Mouse (Mus musculus) ZHBTc4 (cell line): ENCODE results near the gene Fut4.
"Not testable (repeated sequence)": the region's sequence is repeated elsewhere in the genome, so short reads cannot be mapped to it uniquely, and the experiment has no call there.

Experiments
- DNase-seq: peaks from one replicate; pipeline ENCODE4 v3.0.0-alpha.2; 2011; ENCODE audit warnings: low read depth, low spot score

Fut4 gene

DNA sequence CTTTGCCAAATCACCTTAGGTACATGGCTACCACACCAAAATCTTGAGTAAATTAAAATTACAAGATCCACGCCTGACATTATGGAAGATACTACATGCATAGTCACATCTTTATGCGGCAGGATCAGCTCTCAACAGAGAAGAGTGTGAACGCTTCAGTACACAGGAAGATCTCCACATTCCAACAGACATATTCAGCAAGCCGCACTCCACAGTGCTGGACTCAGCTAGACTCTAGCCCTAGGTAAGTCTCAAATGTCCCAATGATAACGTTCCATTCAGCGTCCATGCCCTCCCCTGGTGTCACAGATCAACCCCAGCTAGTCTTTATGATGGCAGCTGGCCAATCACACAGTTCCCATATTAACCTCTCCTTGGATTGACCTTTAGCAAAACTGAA is 26.2 kb downstream of the Fut4 start:
- no peak for DNase-seq

DNA sequence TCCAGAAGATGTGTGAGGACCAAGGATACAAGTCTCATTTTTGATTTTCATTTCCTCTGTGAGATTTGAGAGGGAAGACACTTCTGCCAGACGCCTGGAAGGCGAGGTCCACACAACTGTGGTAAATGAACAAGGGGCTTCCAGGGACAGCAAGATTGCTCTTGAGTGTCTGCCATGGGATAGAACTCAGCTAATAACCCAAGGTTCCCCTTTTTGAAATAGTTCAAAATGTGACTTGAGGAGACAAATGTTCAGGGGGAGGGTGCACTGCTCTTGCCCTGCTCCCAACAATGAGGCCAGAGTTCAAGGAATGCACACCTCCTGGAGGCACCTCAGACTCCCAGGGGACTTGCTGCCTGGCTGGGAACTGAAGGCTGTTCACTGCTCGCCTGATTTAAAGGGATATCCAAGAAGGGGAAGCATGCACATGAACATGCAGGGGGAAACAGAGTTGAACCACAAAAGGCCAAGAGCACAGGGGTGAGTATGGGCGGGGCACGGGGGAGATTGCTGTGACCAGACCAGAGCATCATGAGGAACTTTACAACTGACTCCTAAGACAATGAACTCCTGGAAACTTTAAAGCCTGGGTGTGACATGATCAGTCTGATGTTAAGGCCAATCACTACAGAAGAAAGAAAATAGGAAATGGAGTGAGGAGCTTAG is 27.3 kb downstream of the Fut4 start:
- peak; percentile 41 for DNase-seq

GRCm38 (mm10) chr9:14721610-14722009 is 30.6 kb downstream of the Fut4 start:
- no peak for DNase-seq

DNA sequence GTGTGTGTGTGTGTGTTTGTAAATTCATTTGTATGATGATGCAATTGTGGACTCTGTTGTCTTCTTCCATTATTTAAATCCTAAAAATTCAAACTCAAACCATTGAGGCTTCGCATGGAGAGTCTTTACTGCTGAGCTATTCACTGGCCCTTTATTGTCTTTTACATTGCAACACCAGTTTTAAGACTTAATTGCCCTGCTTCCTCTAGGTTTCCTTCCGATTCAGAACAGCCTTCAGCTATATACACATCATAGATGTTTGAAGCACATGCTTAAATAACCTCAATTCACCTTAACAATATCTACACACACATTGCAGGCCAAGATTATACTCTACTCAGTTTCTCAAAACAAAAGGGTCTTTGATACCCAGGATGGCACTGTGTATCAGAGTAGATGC is 31.8 kb downstream of the Fut4 start:
- no peak for DNase-seq

- no peak for DNase-seq
Measured at GRCm38 (mm10) chr9:14718332-14718691, 33.9 kb downstream of the Fut4 start.

DNA sequence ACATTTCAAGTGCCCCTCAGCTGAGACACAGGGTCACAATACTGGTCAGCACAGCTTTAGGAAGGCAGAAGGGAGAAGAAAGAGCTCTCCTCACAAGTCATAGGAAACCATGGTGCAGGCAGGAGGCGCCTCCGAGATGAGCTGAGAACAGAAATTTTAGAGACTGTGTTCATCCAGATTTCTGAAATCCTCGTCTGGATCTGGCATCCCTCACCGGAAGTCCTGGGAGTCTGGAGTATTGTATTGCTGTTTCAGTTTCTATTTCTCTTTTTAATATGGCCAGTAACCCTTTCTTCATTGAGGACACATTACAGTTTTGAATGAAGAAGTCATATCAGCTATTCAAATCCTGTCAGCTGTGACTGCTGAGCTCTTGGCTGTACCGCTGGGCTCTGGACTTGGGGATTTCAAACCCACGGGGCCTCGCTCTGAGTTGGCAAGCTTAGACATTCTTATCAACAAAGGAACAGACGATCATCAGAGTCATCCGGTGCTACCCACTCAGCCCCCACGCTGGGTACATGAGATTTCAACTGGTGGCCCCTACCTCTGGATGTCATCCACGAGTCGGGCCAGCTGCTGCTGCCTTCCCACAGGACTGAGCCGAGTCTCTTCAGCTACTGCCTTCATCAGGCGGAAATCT is 34.4 kb downstream of the Fut4 start:
- DNase-seq = no peak

DNA sequence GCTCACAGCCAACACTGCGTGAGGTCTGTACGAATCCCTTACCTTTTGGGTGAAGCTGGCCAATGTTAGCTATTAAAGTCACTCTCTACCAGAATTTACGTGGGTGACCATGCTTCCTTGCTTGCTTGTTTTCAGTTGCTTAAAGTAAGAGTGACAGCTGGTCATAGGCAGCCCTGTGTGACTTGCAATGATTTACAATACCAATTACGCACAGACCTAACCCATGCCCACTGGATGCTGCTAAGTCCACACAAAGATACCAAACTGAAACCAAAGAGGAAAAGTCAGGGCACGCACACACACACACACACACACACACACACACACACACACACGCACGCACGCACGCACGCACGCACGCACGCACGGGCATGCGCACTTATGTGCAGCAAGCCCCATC is 36.9 kb downstream of the Fut4 start:
- DNase-seq = no peak

- no peak for DNase-seq
Measured at GRCm38 (mm10) chr9:14710910-14711309, 41.3 kb downstream of the Fut4 start.

DNA sequence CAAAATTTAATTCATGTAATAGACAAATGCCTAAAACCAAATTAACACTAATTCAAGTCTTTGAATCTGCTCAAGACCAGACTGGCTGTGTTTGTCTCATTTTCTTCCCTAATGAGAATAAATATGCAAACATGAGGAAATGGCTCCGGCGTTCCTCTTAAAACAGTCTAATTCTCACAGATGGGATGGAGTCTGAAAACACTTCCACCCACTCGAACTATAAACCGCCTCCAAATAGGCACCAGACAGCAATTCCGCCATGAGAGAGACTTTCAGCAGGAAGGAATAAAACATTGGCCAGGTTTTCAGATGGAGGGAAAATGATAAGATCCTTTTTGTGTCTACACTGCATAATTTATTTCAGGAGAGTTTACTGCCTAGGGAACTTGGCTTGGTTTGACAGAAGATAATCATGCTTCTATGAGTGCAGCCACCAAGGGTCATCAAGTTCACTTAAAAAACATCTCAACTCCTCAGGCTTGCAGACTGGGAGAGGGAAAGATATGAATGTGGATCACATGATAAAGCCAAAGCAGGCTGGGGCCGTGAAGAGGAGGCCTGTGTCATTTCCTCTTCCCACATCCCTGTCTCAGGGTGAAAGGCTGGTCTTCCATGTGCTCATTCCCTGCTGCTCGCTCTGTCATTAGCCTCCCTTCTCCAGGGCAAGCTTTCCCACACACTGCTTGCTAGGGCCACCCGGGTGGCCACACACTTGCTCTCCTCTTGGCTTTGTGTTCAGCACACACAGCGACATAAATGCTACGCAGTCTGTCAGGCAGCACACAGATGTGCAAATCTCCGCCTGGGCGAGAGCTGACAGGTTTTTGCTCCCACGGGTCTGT is 46.7 kb downstream of the Fut4 start:
- DNase-seq = no peak

GRCm38 (mm10) chr9:14700795-14701194 is 51.4 kb downstream of the Fut4 start:
- DNase-seq = not testable (repeated sequence)

DNA sequence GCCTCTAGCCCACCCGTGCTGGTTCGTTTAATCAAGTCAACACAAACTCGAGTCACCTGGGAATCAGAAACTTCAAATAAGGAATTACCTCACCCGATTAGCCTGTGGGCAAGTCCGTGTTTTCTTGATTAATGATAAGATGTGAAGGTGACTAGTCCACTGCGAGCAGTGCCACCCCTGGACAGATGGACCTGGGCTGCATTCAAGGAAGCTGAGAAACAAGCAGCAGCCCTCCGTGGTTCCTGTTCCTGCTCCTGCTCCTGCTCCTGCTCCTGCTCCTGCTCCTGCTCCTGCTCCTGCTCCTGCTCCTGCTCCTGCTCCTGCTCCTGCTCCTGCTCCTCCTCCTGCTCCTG is 52.9 kb downstream of the Fut4 start:
- no peak for DNase-seq

DNA sequence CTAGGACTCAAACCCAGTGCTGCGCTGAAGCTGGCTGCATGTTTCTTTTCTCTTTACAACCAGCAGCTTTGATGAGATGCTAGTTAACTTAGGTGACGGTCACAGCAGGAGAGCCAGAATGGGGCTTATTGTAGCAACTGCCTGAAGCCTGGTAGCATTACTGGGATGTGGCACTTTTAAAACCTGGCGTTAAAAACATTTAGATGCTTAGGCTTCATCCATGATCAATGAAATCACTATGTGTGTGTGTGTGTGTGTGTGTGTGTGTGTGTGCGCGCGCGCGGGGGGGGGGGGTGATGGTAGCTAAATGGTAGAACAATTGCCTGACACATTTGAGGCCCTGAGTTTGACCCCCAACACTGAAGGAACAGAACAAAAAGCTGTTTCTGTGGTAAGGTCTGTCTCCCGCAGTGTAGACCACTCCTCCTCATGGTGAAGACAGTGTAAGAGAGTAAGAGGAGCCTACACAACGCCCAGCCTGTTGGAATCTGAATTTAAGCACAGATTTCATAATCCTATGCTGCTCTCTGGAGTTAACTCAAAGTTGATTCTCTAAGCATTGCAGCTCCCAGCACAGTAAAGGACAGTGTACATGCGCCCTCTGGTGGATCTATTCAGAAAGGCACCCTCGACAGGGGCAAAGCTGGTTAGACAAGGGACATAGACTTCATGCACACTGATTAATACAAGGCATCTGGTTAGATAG is 53.5 kb downstream of the Fut4 start:
- DNase-seq = peak; percentile 87
